Mouse (Mus musculus): ENCODE measurements at regions not wholly inside any gene's neighbourhood (a gene's known extent, or its start where the extent isn't known, plus 50 kb on each side); places are given as distances from the start of the nearest gene placed in this dataset.

GRCm38 (mm10) chr8:8258231-8258638 is 402.8 kb downstream of the Efnb2 start:
- TF ChIP-seq POLR2A (IDR thresholded peaks at IDR 0.05; ENCODE audit: low read depth, low read length) (no peak), CTCF (IDR thresholded peaks at IDR 0.05; ENCODE audit: borderline replicate concordance, insufficient read depth, low read length) (no peak)
- Histone ChIP-seq H3K27ac (ENCODE audit: insufficient read depth, low read length) (no peak overlapping the region), H3K4me3 (ENCODE audit: insufficient read depth, low read length) (no peak overlapping the region), H3K4me1 (ENCODE audit: control insufficient read depth, insufficient read depth, low read length) (peaks cover 3% of the 10 kb centered on the region)

GRCm38 (mm10) chr8:8256327-8256726 is 404.7 kb downstream of the Efnb2 start:
- no peak for TF ChIP-seq POLR2A (IDR thresholded peaks at IDR 0.05; ENCODE audit: low read depth, low read length)
- peaks cover 3% of the 10 kb centered on the region for H3K4me1 ChIP-seq (ENCODE audit: control insufficient read depth, insufficient read depth, low read length)
- H3K4me3 ChIP-seq (ENCODE audit: insufficient read depth, low read length): no peak overlapping the region
- no peak overlapping the region for H3K27ac ChIP-seq (ENCODE audit: insufficient read depth, low read length)

GRCm38 (mm10) chr8:8254446-8254845 is 406.6 kb downstream of the Efnb2 start:
- H3K27ac ChIP-seq (ENCODE audit: insufficient read depth, low read length): no peak overlapping the region
- H3K4me1 ChIP-seq (ENCODE audit: control insufficient read depth, insufficient read depth, low read length): peaks cover 6% of the 10 kb centered on the region
- H3K4me3 ChIP-seq (ENCODE audit: insufficient read depth, low read length): no peak overlapping the region
- TF ChIP-seq POLR2A (IDR thresholded peaks at IDR 0.05; ENCODE audit: low read depth, low read length) (no peak), CTCF (IDR thresholded peaks at IDR 0.05; ENCODE audit: borderline replicate concordance, insufficient read depth, low read length) (no peak)

GRCm38 (mm10) chr8:8244599-8244998 is 416.4 kb downstream of the Efnb2 start:
- no peak overlapping the region for H3K27ac ChIP-seq (ENCODE audit: insufficient read depth, low read length)
- TF ChIP-seq CTCF (IDR thresholded peaks at IDR 0.05; ENCODE audit: borderline replicate concordance, insufficient read depth, low read length) (no peak), POLR2A (IDR thresholded peaks at IDR 0.05; ENCODE audit: low read depth, low read length) (no peak)
- no peaks in the 10 kb centered on the region for H3K4me1 ChIP-seq (ENCODE audit: control insufficient read depth, insufficient read depth, low read length)
- no peak overlapping the region for H3K4me3 ChIP-seq (ENCODE audit: insufficient read depth, low read length)

GRCm38 (mm10) chr8:8241755-8242501 is 419.1 kb downstream of the Efnb2 start:
- no peak for TF ChIP-seq CTCF (IDR thresholded peaks at IDR 0.05; ENCODE audit: borderline replicate concordance, insufficient read depth, low read length)
- no peak for TF ChIP-seq POLR2A (IDR thresholded peaks at IDR 0.05; ENCODE audit: low read depth, low read length)
- H3K4me1 ChIP-seq (ENCODE audit: control insufficient read depth, insufficient read depth, low read length): no peaks in the 10 kb centered on the region
- no peak overlapping the region for H3K27ac ChIP-seq (ENCODE audit: insufficient read depth, low read length)
- no peak overlapping the region for H3K4me3 ChIP-seq (ENCODE audit: insufficient read depth, low read length)

GRCm38 (mm10) chr8:8241051-8241688 is 419.9 kb downstream of the Efnb2 start:
- Histone ChIP-seq H3K27ac (ENCODE audit: insufficient read depth, low read length) (no peak overlapping the region), H3K4me1 (ENCODE audit: control insufficient read depth, insufficient read depth, low read length) (no peaks in the 10 kb centered on the region), H3K4me3 (ENCODE audit: insufficient read depth, low read length) (no peak overlapping the region)
- TF ChIP-seq POLR2A (IDR thresholded peaks at IDR 0.05; ENCODE audit: low read depth, low read length) (no peak), CTCF (IDR thresholded peaks at IDR 0.05; ENCODE audit: borderline replicate concordance, insufficient read depth, low read length) (no peak)

- TF ChIP-seq CTCF (IDR thresholded peaks at IDR 0.05; ENCODE audit: borderline replicate concordance, insufficient read depth, low read length) (no peak), POLR2A (IDR thresholded peaks at IDR 0.05; ENCODE audit: low read depth, low read length) (no peak)
- H3K27ac ChIP-seq (ENCODE audit: insufficient read depth, low read length): no peak overlapping the region
Measured at GRCm38 (mm10) chr8:8239489-8239888, 421.6 kb downstream of the Efnb2 start.

GRCm38 (mm10) chr8:8238051-8238450 is 423.0 kb downstream of the Efnb2 start:
- Histone ChIP-seq H3K27ac (ENCODE audit: insufficient read depth, low read length) (no peak overlapping the region), H3K4me1 (ENCODE audit: control insufficient read depth, insufficient read depth, low read length) (no peaks in the 10 kb centered on the region), H3K4me3 (ENCODE audit: insufficient read depth, low read length) (no peak overlapping the region)
- TF ChIP-seq CTCF (IDR thresholded peaks at IDR 0.05; ENCODE audit: borderline replicate concordance, insufficient read depth, low read length): no peak
- TF ChIP-seq POLR2A (IDR thresholded peaks at IDR 0.05; ENCODE audit: low read depth, low read length): no peak

More at GRCm38 (mm10) chr8:8239489-8239888, 421.6 kb downstream of the Efnb2 start:
- Histone ChIP-seq H3K4me1 (ENCODE audit: control insufficient read depth, insufficient read depth, low read length) (no peaks in the 10 kb centered on the region), H3K4me3 (ENCODE audit: insufficient read depth, low read length) (no peak overlapping the region)

- no peak overlapping the region for H3K4me3 ChIP-seq (ENCODE audit: insufficient read depth, low read length)
- TF ChIP-seq POLR2A (IDR thresholded peaks at IDR 0.05; ENCODE audit: low read depth, low read length) (no peak), CTCF (IDR thresholded peaks at IDR 0.05; ENCODE audit: borderline replicate concordance, insufficient read depth, low read length) (no peak)
- no peaks in the 10 kb centered on the region for H3K4me1 ChIP-seq (ENCODE audit: control insufficient read depth, insufficient read depth, low read length)
- no peak overlapping the region for H3K27ac ChIP-seq (ENCODE audit: insufficient read depth, low read length)
Measured at GRCm38 (mm10) chr8:8233616-8234015, 427.4 kb downstream of the Efnb2 start.

- TF ChIP-seq CTCF (IDR thresholded peaks at IDR 0.05; ENCODE audit: borderline replicate concordance, insufficient read depth, low read length) (no peak), POLR2A (IDR thresholded peaks at IDR 0.05; ENCODE audit: low read depth, low read length) (no peak)
- H3K4me1 ChIP-seq (ENCODE audit: control insufficient read depth, insufficient read depth, low read length): no peaks in the 10 kb centered on the region
- H3K4me3 ChIP-seq (ENCODE audit: insufficient read depth, low read length): no peak overlapping the region
- no peak overlapping the region for H3K27ac ChIP-seq (ENCODE audit: insufficient read depth, low read length)
Measured at GRCm38 (mm10) chr8:8233156-8233555, 427.9 kb downstream of the Efnb2 start.

Measured in embryonic fibroblast, embryonic 13.5 days (primary cell).